Mouse (Mus musculus) lung, embryonic 16.5 days (tissue): Measurements from ENCODE around the gene Bcl2l10. TPM values are rescaled to one million over a fixed set of nuclear protein-coding genes. Genes with fewer than 3 reads are reported as not detected.

ENCODE experiments used
- ATAC-seq: fragments of 200-750 bp; cut with Nextera tagmentation; 2 replicates; pipeline ENCODE4 v1.8.0; 2017; ENCODE audit warnings: low read depth, mild to moderate bottlenecking, moderate library complexity
- H3K27ac ChIP-seq: fragments of 300-500 bp; sonication (generic); 2 replicates; pipeline ENCODE4 v1.5.1; 2014; ENCODE audit warnings: mild to moderate bottlenecking, control low read depth, low read length
- H3K27me3 ChIP-seq: fragments of 300-500 bp; sonication (generic); 2 replicates; pipeline ENCODE4 v1.6.1; 2014; ENCODE audit warnings: low read depth, low read length, mixed read lengths; ENCODE audit not compliant: control insufficient read depth, insufficient read depth
- H3K36me3 ChIP-seq: fragments of 300-500 bp; sonication (generic); 2 replicates; pipeline ENCODE4 v1.6.1; 2014; ENCODE audit warnings: low read length; ENCODE audit not compliant: control insufficient read depth, insufficient read depth
- H3K4me1 ChIP-seq: fragments of 300-500 bp; sonication (generic); replicated peaks from 2 replicates; pipeline ENCODE4 v1.6.1; 2014; ENCODE audit warnings: low read length, mixed read lengths; ENCODE audit not compliant: control insufficient read depth, insufficient read depth
- H3K4me2 ChIP-seq: fragments of 300-500 bp; sonication (generic); 2 replicates; pipeline ENCODE4 v1.6.1; 2014; ENCODE audit warnings: low read depth, low read length, control low read depth
- H3K4me3 ChIP-seq: fragments of 300-500 bp; sonication (generic); 2 replicates; pipeline ENCODE4 v1.5.1; 2014; ENCODE audit warnings: mild to moderate bottlenecking, low read length, control low read depth
- H3K9ac ChIP-seq: fragments of 300-500 bp; sonication (generic); 2 replicates; pipeline ENCODE4 v1.6.1; 2014; ENCODE audit warnings: low read length, control low read depth
- H3K9me3 ChIP-seq: fragments of 300-500 bp; sonication (generic); 2 replicates; pipeline ENCODE4 v1.6.1; 2016; ENCODE audit warnings: low read length; ENCODE audit not compliant: control insufficient read depth
- WGBS: fragments of 180-500 bp; shearing (Covaris S2); extraction: QIAGEN DNeasy Blood & Tissue Kit; methylation state at CpG from one replicate; pipeline ENCODE4 v1.1.7; 2014; 5-methylcytosine and 5-hydroxymethylcytosine counted together
- polyA plus RNA-seq: library from polyadenylated mRNA; unstranded; fragments of >200 nt; fragmentation: Nextera tagmentation; extraction: Ambion mirVana; gene quantifications from 2 replicates; pipeline ENCODE4 v1.2.1, GENCODE M21; 2015

The Bcl2l10 gene
- polyA plus RNA-seq, 1 experiment from 2014 or later: not detected

DNA sequence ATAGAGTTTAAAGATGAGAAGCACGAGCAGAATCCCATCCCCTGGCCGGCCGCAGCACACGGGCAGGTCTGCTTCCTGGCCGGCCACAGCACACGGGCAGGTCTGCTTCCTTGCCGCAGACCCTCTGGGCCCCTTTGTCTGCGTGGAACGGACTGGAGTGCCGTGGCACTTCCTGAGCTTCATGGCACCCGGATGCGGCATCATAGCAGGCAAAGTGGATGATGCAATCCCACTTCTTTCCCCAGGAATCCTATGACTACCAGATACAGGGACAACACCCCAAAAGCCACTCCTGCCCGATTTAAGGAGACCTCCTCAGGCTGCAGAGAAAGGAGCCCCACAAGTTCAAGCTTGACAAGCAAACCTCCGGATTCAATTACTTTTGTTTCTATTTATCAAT is 35.3 kb downstream of the Bcl2l10 start:
- no peaks in the 10 kb centered on the region for H3K9me3 ChIP-seq
- no peak overlapping the region for H3K4me2 ChIP-seq
- no peaks in the 10 kb centered on the region for H3K4me1 ChIP-seq
- peaks cover 3% of the 10 kb centered on the region; the same call in 1 of the 2 replicates for H3K36me3 ChIP-seq
- no peak for ATAC-seq
- H3K4me3 ChIP-seq: no peak overlapping the region
- 82% methylated on average over 14 of the region's 14 CpGs for WGBS
- no peak overlapping the region for H3K27ac ChIP-seq
- no peak overlapping the region for H3K9ac ChIP-seq
- no peaks in the 10 kb centered on the region for H3K27me3 ChIP-seq

DNA sequence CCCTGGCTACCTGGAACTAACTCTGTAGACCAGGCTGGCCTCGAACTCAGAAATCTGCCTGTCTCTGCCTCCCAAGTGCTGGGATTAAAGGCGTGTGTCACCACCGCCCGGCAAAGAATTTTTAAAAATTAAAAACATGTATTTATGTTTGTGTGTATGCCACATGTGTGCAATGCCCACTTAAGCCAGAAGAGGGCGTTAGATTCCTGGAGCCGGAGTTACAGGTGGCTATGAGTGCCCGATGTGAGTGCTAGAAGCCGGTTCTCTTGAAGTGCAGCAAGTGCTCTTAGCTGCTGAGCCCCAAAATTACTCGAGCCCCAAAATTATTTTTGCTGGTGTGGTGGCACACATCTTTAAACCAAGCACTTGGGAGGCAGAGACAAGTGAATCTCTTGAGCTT is 36.2 kb downstream of the Bcl2l10 start:
- Histone ChIP-seq H3K4me1 (no peaks in the 10 kb centered on the region), H3K4me3 (no peak overlapping the region), H3K27ac (no peak overlapping the region), H3K9me3 (no peaks in the 10 kb centered on the region), H3K4me2 (no peak overlapping the region), H3K9ac (no peak overlapping the region), H3K36me3 (peaks cover 7% of the 10 kb centered on the region), H3K27me3 (no peaks in the 10 kb centered on the region)
- ATAC-seq: no peak
- 78% methylated on average over 9 of the region's 9 CpGs for WGBS

DNA sequence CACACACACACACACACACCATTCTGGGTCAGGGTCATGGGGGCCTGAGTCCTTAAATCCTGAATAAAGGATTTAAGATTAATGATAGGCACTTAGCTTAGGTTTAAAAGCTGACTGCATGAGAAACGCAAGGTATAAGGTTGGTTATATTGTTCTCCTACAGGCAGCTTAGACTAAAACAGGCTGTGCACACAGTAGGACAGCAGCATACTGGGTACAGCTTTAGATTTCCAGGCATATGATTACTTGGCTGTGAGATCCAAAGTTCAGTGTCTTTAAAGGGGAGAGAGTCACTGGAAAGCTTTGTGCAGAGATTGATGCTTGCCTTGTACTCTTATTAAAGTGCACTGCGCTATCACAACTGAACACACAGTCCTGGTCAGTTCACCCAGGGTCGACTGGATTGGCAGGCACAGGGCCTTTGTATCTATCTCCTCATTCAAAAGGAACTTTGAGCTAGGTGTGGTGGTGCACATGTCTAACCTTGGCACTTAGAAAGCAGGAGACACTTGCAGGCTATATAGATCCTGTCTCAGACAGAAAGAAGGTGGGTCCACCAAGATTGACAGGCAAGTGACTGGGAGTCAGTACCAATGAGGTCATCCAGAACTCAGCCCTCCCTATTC is 36.9 kb downstream of the Bcl2l10 start:
- WGBS: 75% methylated on average over 3 of the region's 3 CpGs

DNA sequence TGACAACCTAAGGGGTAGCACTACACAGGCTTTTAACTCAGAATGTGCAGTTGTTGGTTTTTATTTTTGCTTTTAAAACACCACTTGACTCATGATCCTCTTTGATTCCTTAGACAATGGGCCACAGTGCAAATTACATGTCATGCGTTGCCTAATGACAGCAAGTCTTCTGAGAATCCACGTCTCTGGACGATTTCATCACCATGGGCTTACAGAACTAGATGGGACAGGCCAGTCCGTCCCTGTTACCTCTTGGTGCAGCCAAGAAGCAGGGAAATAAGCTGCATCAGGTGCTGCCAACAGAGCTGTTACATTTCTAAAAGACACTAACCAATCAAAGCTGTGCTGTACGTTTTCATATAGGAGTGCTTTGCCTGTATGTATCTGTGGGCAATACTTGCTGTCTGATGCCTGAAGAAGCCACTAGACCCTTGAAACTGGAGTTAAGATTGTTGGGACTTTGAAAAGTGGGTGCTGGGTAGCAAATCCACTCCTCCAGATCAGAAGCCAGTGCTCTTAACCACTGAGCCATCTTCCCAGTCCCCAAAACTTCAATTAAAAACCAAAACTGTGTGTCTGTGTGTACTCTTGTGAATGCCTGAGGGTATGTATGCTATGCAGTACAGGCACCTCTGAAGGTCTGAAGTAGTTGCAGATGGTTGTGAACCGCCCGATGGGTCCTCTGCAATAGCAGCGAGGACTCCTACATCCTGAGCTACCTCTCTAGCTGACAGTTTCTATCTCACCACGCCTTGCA is 37.8 kb downstream of the Bcl2l10 start:
- ATAC-seq: no peak
- Histone ChIP-seq H3K4me1 (no peaks in the 10 kb centered on the region), H3K9me3 (no peaks in the 10 kb centered on the region), H3K9ac (no peak overlapping the region), H3K36me3 (peaks cover 15% of the 10 kb centered on the region), H3K27ac (no peak overlapping the region), H3K27me3 (no peaks in the 10 kb centered on the region), H3K4me3 (no peak overlapping the region), H3K4me2 (no peak overlapping the region)
- whole genome bisulfite sequencing: 77% methylated on average over 9 of the region's 9 CpGs

More for the DNA sequence above, 36.9 kb downstream of the Bcl2l10 start:
- H3K4me1 ChIP-seq: no peaks in the 10 kb centered on the region
- H3K27ac ChIP-seq: no peak overlapping the region
- ATAC-seq: no peak
- peaks cover 11% of the 10 kb centered on the region for H3K36me3 ChIP-seq
- H3K9ac ChIP-seq: no peak overlapping the region
- no peak overlapping the region for H3K4me2 ChIP-seq
- no peaks in the 10 kb centered on the region for H3K9me3 ChIP-seq
- H3K4me3 ChIP-seq: no peak overlapping the region
- no peaks in the 10 kb centered on the region for H3K27me3 ChIP-seq

DNA sequence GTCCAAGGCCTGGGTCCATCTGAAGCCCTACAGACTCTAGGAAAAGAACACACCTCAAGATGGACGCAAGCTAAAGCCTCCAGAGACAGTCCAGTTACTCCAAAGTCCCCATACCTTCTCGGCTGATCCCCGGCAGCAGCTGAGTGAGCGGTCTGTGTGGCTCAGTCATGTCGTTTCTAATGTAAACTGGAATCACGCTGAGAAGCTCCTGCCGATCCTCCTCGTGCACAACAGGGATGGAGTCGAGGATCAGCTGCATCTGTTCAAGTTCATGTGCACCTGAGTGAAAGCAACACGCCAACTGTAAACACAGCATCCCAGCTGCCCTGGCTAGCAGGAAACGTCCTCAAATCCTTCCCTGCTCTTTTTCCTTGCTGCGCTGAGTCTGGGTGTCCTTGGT is 45.7 kb downstream of the Bcl2l10 start:
- Histone ChIP-seq H3K27me3 (no peaks in the 10 kb centered on the region), H3K9ac (no peak overlapping the region), H3K4me1 (no peaks in the 10 kb centered on the region), H3K4me3 (no peak overlapping the region), H3K36me3 (peaks cover 49% of the 10 kb centered on the region), H3K4me2 (no peak overlapping the region), H3K27ac (no peak overlapping the region), H3K9me3 (no peaks in the 10 kb centered on the region)
- 78% methylated on average over 12 of the region's 12 CpGs for WGBS
- no peak for ATAC-seq

DNA sequence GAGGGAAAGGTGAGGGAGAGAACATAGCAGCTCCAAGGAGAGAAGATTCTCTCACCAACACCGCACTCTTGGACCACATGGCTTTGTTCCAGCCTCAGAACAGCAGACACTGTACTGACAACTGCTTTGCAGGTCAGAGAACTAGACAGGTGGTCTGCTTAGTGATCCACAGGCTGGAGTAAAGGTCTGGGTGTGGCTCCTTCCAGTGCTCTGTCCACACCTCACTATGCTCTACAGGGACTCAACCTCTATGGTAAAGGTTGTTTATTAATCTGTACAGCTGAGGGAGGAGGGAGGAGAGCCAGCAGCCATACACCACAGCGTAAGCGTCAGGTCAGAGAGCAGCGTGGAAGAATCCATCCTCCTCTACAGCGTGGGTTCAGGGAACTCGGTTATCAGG is 48.4 kb downstream of the Bcl2l10 start:
- 78% methylated on average over 6 of the region's 6 CpGs for WGBS
- H3K27ac ChIP-seq: no peak overlapping the region

DNA sequence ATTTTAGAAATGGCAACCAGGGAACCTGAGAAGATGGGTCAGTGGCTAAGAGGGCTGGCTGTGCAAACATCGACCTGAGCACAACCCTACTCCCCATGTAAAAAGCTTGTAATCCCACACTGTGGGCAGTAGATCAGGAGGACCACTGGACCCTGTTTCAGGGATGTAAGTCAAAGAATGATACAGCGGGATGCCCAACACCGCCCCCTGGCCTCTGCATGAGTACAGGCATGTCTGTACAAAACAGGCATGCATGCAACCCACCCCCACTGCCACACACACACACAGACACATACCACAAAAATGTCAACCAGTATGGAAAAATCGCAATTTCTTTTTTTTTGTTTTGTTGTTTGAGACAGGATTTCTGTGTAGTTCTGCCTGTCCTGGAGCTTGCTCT is 51.5 kb downstream of the Bcl2l10 start:
- no peak for ATAC-seq
- 87% methylated on average over 4 of the region's 4 CpGs for WGBS
- Histone ChIP-seq H3K9me3 (no peaks in the 10 kb centered on the region), H3K9ac (no peak overlapping the region), H3K27ac (no peak overlapping the region), H3K36me3 (peaks cover 22% of the 10 kb centered on the region), H3K4me1 (peaks cover 5% of the 10 kb centered on the region; the same call in 1 of the 2 replicates), H3K4me3 (no peak overlapping the region), H3K4me2 (no peak overlapping the region), H3K27me3 (no peaks in the 10 kb centered on the region)

More for the DNA sequence above, 48.4 kb downstream of the Bcl2l10 start:
- ATAC-seq: no peak
- no peak overlapping the region for H3K4me2 ChIP-seq
- peaks cover 37% of the 10 kb centered on the region for H3K36me3 ChIP-seq
- no peak overlapping the region for H3K4me3 ChIP-seq
- no peaks in the 10 kb centered on the region for H3K4me1 ChIP-seq
- H3K9me3 ChIP-seq: no peaks in the 10 kb centered on the region
- H3K9ac ChIP-seq: no peak overlapping the region
- H3K27me3 ChIP-seq: no peaks in the 10 kb centered on the region

DNA sequence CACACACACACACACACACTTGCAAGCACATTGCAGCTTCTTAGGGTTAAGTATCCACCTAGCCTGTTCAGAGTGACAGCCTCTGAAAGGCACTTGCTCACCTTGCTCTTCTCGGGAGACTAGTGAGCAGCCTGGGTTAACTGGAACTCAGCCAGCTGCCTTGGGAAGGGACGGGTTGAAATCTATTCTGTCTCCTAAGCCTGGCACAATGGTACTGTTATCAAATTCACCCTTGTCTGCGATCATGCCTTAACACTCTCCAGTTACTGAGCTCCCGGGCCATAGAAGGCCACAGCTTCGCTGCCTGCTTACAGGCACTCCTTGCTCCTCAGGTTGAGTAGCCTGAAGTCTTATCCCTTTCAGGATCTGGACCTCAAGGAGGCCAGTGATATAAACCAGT is 53.1 kb downstream of the Bcl2l10 start:
- Histone ChIP-seq H3K27me3 (no peaks in the 10 kb centered on the region), H3K4me1 (peaks cover 12% of the 10 kb centered on the region; the same call in 1 of the 2 replicates), H3K36me3 (peaks cover 13% of the 10 kb centered on the region; the same call in 1 of the 2 replicates), H3K9ac (no peak overlapping the region), H3K9me3 (no peaks in the 10 kb centered on the region), H3K4me3 (no peak overlapping the region), H3K4me2 (no peak overlapping the region), H3K27ac (no peak overlapping the region)
- WGBS: 54% methylated on average over 5 of the region's 5 CpGs
- ATAC-seq: no peak
